ENCODE assay signal across 21 mouse cellular contexts in genomic region chr8:67181741-67182140, GRCm38 (mm10).
A peak's percentile ranks its signal among the peaks of the same experiment; 100 is the strongest.
DNase-seq lines count a peak whose midpoint lies in the region; ATAC-seq and TF ChIP-seq lines count a peak whose summit lies in the region.
"Had no signal": no experiment of that assay in that cellular context is flagged by ENCODE, and none has a peak within 500 bp of the region (broad histone marks: within the 10 kb centered on the region; RNA-seq: fewer than 3 reads in every experiment).

No protein-coding gene starts in this region.

- no peaks in the 10 kb centered on the region for H3K4me1 ChIP-seq in embryonic facial prominence, embryonic 10.5 days
- H3K4me1 ChIP-seq in midbrain, embryonic 13.5 days (replicated peaks) = no peaks in the 10 kb centered on the region
- H3K4me1 ChIP-seq in stomach, postnatal 0 days (replicated peaks; ENCODE audit: control insufficient read depth, insufficient read depth) = no peaks in the 10 kb centered on the region
- H3K4me1 ChIP-seq: forebrain, embryonic 12.5 days; heart, embryonic 10.5 days; hindbrain, embryonic 12.5 days; intestine, embryonic 15.5 days; kidney, embryonic 15.5 days; neural tube, embryonic 13.5 days had no signal

- no peaks in the 10 kb centered on the region for H3K27me3 ChIP-seq in embryonic facial prominence, embryonic 10.5 days (replicated peaks; ENCODE audit: low read depth, poor library complexity, severe bottlenecking)
- no peaks in the 10 kb centered on the region for H3K27me3 ChIP-seq in midbrain, embryonic 13.5 days
- H3K27me3 ChIP-seq in stomach, postnatal 0 days (ENCODE audit: control insufficient read depth, insufficient read depth, low read length) = no peaks in the 10 kb centered on the region
- H3K27me3 ChIP-seq: forebrain, embryonic 12.5 days; hindbrain, embryonic 12.5 days; intestine, embryonic 15.5 days; kidney, embryonic 15.5 days; neural tube, embryonic 13.5 days had no signal

- no peak overlapping the region for H3K27ac ChIP-seq in embryonic facial prominence, embryonic 10.5 days (replicated peaks)
- H3K27ac ChIP-seq in midbrain, embryonic 13.5 days = no peak overlapping the region
- H3K27ac ChIP-seq in stomach, postnatal 0 days (replicated peaks) = no peak overlapping the region
- H3K27ac ChIP-seq: forebrain, embryonic 12.5 days; heart, embryonic 10.5 days; hindbrain, embryonic 12.5 days; intestine, embryonic 15.5 days; kidney, embryonic 15.5 days; neural tube, embryonic 13.5 days had no signal

- intact Hi-C loops in left cerebral cortex, postnatal 25 days (cut with DNase I) = loop anchor here (5.0 to 10.0 kb wide), 4 partner anchors 56 to 484 kb away; partner anchors contain the start of gene Npy1r

- H3K36me3 ChIP-seq in embryonic facial prominence, embryonic 10.5 days (replicated peaks) = no peaks in the 10 kb centered on the region
- H3K36me3 ChIP-seq in midbrain, embryonic 13.5 days = no peaks in the 10 kb centered on the region
- H3K36me3 ChIP-seq in stomach, postnatal 0 days (ENCODE audit: control insufficient read depth, insufficient read depth, low read length) = no peaks in the 10 kb centered on the region
- H3K36me3 ChIP-seq: forebrain, embryonic 12.5 days; heart, embryonic 10.5 days; hindbrain, embryonic 12.5 days; intestine, embryonic 15.5 days; kidney, embryonic 15.5 days; neural tube, embryonic 13.5 days had no signal

- WGBS in embryonic facial prominence, embryonic 10.5 days = 90% methylated on average over 5 of the region's 5 CpGs
- 76% methylated on average over 5 of the region's 5 CpGs for WGBS in midbrain, embryonic 13.5 days
- 86% methylated on average over 5 of the region's 5 CpGs for WGBS in stomach, postnatal 0 days

- TF ChIP-seq EP300 in stomach, postnatal 0 days (optimal IDR thresholded peaks at IDR 0.05) = no peak

- H3K9ac ChIP-seq in midbrain, embryonic 13.5 days (replicated peaks) = no peak overlapping the region
- H3K9ac ChIP-seq in stomach, postnatal 0 days (ENCODE audit: low read length) = no peak overlapping the region
- H3K9ac ChIP-seq: forebrain, embryonic 12.5 days; hindbrain, embryonic 12.5 days; intestine, embryonic 15.5 days; kidney, embryonic 15.5 days; neural tube, embryonic 13.5 days had no signal

- no peaks in the 10 kb centered on the region for H3K9me3 ChIP-seq in embryonic facial prominence, embryonic 10.5 days
- no peaks in the 10 kb centered on the region for H3K9me3 ChIP-seq in midbrain, embryonic 13.5 days
- H3K9me3 ChIP-seq in stomach, postnatal 0 days (ENCODE audit: control insufficient read depth, low read length) = no peaks in the 10 kb centered on the region
- H3K9me3 ChIP-seq: forebrain, embryonic 12.5 days; heart, embryonic 10.5 days; hindbrain, embryonic 12.5 days; intestine, embryonic 15.5 days; kidney, embryonic 15.5 days; neural tube, embryonic 13.5 days had no signal

- no peak for ATAC-seq in midbrain, embryonic 13.5 days
- no peak for ATAC-seq in stomach, postnatal 0 days (ENCODE audit: low FRiP score, low TSS enrichment)
- ATAC-seq: intestine, embryonic 15.5 days had no signal

- peak; percentile 87 for DNase-seq in right cerebral cortex, adult 18-20 months
- DNase-seq in right cerebral cortex, postnatal 4 days = no peak
- peak; percentile 55 to 89 for DNase-seq in frontal cortex, postnatal 36 days (ENCODE audit: low spot score in 2 of 2)
- peak; percentile 62 to 97 for DNase-seq in left cerebral cortex, postnatal 25 days (ENCODE audit: low spot score in 2 of 2)
- no peak for DNase-seq in embryonic facial prominence, embryonic 10.5 days (ENCODE audit: low spot score)
- DNase-seq in stomach, postnatal 0 days (ENCODE audit: low spot score) = no peak
- DNase-seq: cerebellum, postnatal 14 days; embryo, embryonic 11 days; gastrocnemius, postnatal 10 days; heart, postnatal 10 days; lung, adult 18-20 months; lung, postnatal 36 days; thymus, postnatal 25 days had no signal

- TF ChIP-seq CTCF in stomach, postnatal 0 days (IDR thresholded peaks at IDR 0.05; ENCODE audit: low read depth) = no peak

- H3K4me2 ChIP-seq in midbrain, embryonic 13.5 days (replicated peaks) = no peak overlapping the region
- no peak overlapping the region for H3K4me2 ChIP-seq in stomach, postnatal 0 days (replicated peaks; ENCODE audit: low read depth)
- H3K4me2 ChIP-seq: forebrain, embryonic 12.5 days; hindbrain, embryonic 12.5 days; intestine, embryonic 15.5 days; kidney, embryonic 15.5 days; midbrain, embryonic 11.5 days; neural tube, embryonic 13.5 days had no signal

- H3K4me3 ChIP-seq in embryonic facial prominence, embryonic 10.5 days = no peak overlapping the region
- H3K4me3 ChIP-seq in midbrain, embryonic 13.5 days (replicated peaks) = no peak overlapping the region
- H3K4me3 ChIP-seq in stomach, postnatal 0 days (ENCODE audit: low read depth, low read length) = no peak overlapping the region
- H3K4me3 ChIP-seq: forebrain, embryonic 12.5 days; heart, embryonic 10.5 days; hindbrain, embryonic 12.5 days; intestine, embryonic 15.5 days; kidney, embryonic 15.5 days; neural tube, embryonic 13.5 days had no signal

Comparison
In these comparisons a context has a peak if more than half of its experiments do, and no peak if none do; other contexts are left out.
1. DNase-seq: peak in right cerebral cortex, adult 18-20 months (single experiment), frontal cortex, postnatal 36 days (2 of 2) and left cerebral cortex, postnatal 25 days (2 of 2); none in right cerebral cortex, postnatal 4 days (single experiment), embryonic facial prominence, embryonic 10.5 days (single experiment) and stomach, postnatal 0 days (single experiment).